Mouse (Mus musculus): ENCODE results near the gene Rgs7bp. TPM values are rescaled to one million over a fixed set of nuclear protein-coding genes. Genes with fewer than 3 reads are reported as not detected.
"Not testable (repeated sequence)": the region's sequence is repeated elsewhere in the genome, so short reads cannot be mapped to it uniquely, and the experiment has no call there.

Gene Rgs7bp
- total RNA-seq, 2 experiments from 2014 or later: 159 to 170 TPM

- DNase-seq (ENCODE audit: low spot score in 2 of 2): no peak
- intact Hi-C loops (cut with DNase I): loop anchor here (5.0 kb wide), 3 partner anchors 47 to 92 kb away; partner anchors contain the start of gene Rgs7bp
Measured at GRCm38 (mm10) chr13:104960206-104960928, 94.4 kb downstream of the Rgs7bp start.

- peak in 1 of 2 experiments; percentile 28 for DNase-seq (ENCODE audit: low spot score in 2 of 2)
- intact Hi-C loops (cut with DNase I): loop anchor here (5.0 kb wide), 3 partner anchors 48 to 93 kb away; partner anchors contain the start of gene Rgs7bp
Measured at GRCm38 (mm10) chr13:104959733-104960132, 95.0 kb downstream of the Rgs7bp start.

GRCm38 (mm10) chr13:104947958-104948357 lies 106.8 kb downstream of the Rgs7bp start:
- intact Hi-C loops (cut with DNase I): loop anchor here (1.0 to 5.0 kb wide), 4 partner anchors 106 to 429 kb away; partner anchors contain the start of gene Rgs7bp
- DNase-seq (ENCODE audit: low spot score in 2 of 2): peak; percentile 84 to 91

GRCm38 (mm10) chr13:104940483-104940882 lies 114.2 kb downstream of the Rgs7bp start:
- DNase-seq (ENCODE audit: low spot score in 2 of 2): peak in 1 of 2 experiments; percentile 43
- intact Hi-C loops (cut with DNase I): loop anchor here (1.0 kb wide), 1 partner anchor 135 kb away; no protein-coding TSS in a partner anchor

GRCm38 (mm10) chr13:104939856-104940255 lies 114.9 kb downstream of the Rgs7bp start:
- peak; percentile 76 to 77 for DNase-seq (ENCODE audit: low spot score in 2 of 2)
- intact Hi-C loops (cut with DNase I): loop anchor here (1.0 kb wide), 1 partner anchor 135 kb away; no protein-coding TSS in a partner anchor

GRCm38 (mm10) chr13:104938966-104939593 lies 115.7 kb downstream of the Rgs7bp start:
- DNase-seq (ENCODE audit: low spot score in 2 of 2): no peak
- intact Hi-C loops (cut with DNase I): no loop called here

- intact Hi-C loops (cut with DNase I): no loop called here
- DNase-seq (ENCODE audit: low spot score in 2 of 2): no peak
Measured at GRCm38 (mm10) chr13:104937759-104938158, 117.0 kb downstream of the Rgs7bp start.

GRCm38 (mm10) chr13:104936586-104936985 lies 118.1 kb downstream of the Rgs7bp start:
- intact Hi-C loops (cut with DNase I): no loop called here

GRCm38 (mm10) chr13:104931635-104932532 lies 122.8 kb downstream of the Rgs7bp start:
- intact Hi-C loops (cut with DNase I): no loop called here
- DNase-seq (ENCODE audit: low spot score in 2 of 2): no peak

More at GRCm38 (mm10) chr13:104936586-104936985, 118.1 kb downstream of the Rgs7bp start:
- no peak for DNase-seq (ENCODE audit: low spot score in 2 of 2)

GRCm38 (mm10) chr13:104930814-104931213 lies 123.9 kb downstream of the Rgs7bp start:
- intact Hi-C loops (cut with DNase I): no loop called here
- no peak for DNase-seq (ENCODE audit: low spot score in 2 of 2)

- no peak for DNase-seq (ENCODE audit: low spot score in 2 of 2)
- intact Hi-C loops (cut with DNase I): no loop called here
Measured at GRCm38 (mm10) chr13:104918663-104919062, 136.1 kb downstream of the Rgs7bp start.

- DNase-seq (ENCODE audit: low spot score in 2 of 2); intact Hi-C loops (cut with DNase I): not testable (repeated sequence)
Measured at GRCm38 (mm10) chr13:104916771-104917170, 138.0 kb downstream of the Rgs7bp start.

GRCm38 (mm10) chr13:104916106-104916505 lies 138.6 kb downstream of the Rgs7bp start:
- intact Hi-C loops (cut with DNase I): no loop called here
- no peak for DNase-seq (ENCODE audit: low spot score in 2 of 2)

GRCm38 (mm10) chr13:104914288-104914895 lies 140.3 kb downstream of the Rgs7bp start:
- no peak for DNase-seq (ENCODE audit: low spot score in 2 of 2)
- intact Hi-C loops (cut with DNase I): no loop called here

GRCm38 (mm10) chr13:104911626-104912025 lies 143.1 kb downstream of the Rgs7bp start:
- intact Hi-C loops (cut with DNase I); DNase-seq (ENCODE audit: low spot score in 2 of 2): not testable (repeated sequence)

- DNase-seq (ENCODE audit: low spot score in 2 of 2); intact Hi-C loops (cut with DNase I): not testable (repeated sequence)
Measured at GRCm38 (mm10) chr13:104911006-104911405, 143.7 kb downstream of the Rgs7bp start.

GRCm38 (mm10) chr13:104908691-104909090 lies 146.0 kb downstream of the Rgs7bp start:
- no peak for DNase-seq (ENCODE audit: low spot score in 2 of 2)
- intact Hi-C loops (cut with DNase I): no loop called here
